Mouse (Mus musculus): ENCODE data around the gene Ghrh.

The Ghrh gene

GRCm38 (mm10) chr2:157310963-157311637 is 36.2 kb downstream of the Ghrh start:
- in situ Hi-C loops (cut with MboI; ENCODE audit: low sequenced_read_pairs): no loop called here

DNA sequence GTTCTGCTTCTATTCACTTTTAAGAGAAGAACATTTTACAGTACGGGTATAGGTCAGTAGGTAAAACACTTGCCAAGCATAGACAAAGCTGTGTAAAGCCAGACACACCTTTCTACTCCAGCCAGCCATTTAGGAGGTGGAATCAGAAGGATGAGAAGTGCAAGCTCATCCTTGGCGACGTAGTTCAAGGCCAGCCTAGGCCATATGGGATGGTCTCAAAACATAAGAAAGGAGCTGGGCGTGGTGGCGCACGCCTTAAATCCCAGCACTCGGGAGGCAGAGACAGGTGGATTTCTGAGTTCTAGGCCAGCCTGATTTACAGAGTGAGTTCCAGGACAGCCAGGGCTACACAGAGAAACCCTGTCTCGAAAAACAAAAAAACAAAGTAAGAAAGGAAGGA is 37.7 kb downstream of the Ghrh start:
- in situ Hi-C loops (cut with MboI; ENCODE audit: low sequenced_read_pairs): no loop called here

DNA sequence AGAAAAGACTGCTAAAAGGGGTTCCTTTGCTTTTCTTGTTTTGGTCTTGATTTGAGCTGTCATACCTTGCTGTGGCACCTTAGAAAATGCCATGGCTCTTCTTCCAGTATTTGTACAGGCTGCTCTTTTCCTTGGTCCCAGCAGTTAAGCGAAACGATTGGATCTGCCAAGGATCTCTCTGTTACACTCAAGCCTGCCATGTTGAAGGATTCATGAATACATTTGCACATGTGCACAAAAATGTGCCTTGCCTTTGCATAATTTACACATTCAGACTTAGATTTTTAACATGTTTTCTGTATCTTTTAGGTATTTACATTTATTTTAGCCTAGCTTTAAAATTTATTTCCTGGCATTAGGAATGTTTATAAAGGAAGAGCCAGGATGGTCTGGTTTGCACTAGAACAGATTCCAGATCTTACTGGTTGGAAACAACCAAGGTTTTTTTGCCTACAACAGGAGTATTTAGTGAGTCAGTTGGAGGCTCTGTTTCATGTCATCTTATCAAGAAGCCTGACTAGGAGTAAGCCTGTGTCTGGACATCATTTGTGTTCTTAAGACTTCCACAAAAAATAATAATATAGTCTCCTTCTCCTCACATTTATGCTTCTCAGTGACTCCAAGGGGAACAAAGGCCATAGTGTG is 38.9 kb downstream of the Ghrh start:
- in situ Hi-C loops (cut with MboI; ENCODE audit: low sequenced_read_pairs): no loop called here

DNA sequence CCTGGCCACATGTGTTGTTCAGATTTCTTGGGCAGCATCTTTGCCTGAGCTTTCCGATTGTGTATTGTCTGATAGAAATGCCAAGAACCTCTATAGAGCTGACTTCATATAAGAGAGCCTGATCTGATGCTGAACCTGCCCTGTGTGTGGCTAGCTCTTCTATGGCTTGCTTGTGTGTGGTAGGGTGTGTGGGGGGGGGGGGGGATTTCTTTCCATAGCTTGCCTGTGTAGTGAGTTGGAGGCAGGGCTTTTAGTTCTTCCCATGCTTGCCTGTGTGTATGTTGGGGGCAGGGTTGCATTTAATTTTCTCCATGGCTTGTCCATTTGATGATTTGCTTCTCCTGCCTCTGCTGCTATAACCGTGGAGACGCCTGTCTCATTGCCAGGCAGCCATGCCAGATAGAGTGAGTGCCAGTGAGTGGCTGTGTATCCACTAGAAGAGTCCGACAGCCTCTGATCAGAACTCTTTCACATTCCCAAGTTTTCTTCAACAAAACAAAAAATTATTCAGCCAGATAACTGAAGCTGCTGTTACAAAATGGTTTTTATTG is 39.5 kb downstream of the Ghrh start:
- in situ Hi-C loops (cut with MboI; ENCODE audit: low sequenced_read_pairs): no loop called here

DNA sequence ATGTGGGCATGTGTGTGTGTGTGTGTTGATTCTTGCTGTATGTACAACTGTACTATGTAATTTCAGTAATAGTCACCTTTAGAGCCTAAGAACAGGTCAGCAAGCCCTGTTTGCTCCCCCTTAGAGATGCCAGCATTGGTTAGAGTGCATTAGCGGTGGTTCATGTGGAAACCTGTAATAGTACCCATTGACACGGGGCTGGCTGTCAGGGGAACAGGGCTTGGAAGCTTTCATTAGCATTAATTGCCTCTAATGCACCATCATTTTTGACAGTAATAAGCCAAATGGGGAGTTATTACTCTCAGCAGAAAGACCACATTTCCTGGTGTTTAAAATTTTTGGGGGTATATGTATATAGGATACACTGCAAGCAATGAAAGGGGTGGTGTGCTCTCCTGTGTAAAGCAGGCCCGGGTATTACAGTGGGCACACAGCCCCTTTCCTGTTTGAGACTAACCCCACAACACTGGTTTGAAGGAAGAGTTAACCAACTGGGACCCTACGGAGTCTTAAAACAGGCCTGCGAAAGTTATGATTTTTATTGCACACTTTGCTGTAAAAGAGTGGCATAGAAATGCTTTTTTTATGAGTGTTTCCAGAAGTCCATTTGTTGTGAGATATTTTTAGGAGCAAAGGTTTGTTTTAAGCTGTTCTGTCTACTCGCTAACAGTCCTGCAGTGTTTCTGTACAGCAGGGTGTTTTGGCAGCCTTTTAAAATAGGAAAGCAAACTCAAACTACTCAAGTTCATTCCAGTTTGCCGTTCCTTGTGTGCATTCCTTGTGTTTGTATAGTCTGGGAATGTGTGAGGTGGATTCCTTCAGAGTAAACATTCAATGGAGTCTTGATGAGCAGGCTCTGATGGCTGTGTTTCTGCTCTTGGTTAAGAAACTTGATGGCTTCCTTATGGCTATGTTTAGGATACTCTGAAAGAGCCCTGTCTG is 40.9 kb downstream of the Ghrh start:
- in situ Hi-C loops (cut with MboI; ENCODE audit: low sequenced_read_pairs): no loop called here

- in situ Hi-C loops (cut with MboI; ENCODE audit: low sequenced_read_pairs): no loop called here
Observed at GRCm38 (mm10) chr2:157303096-157303495, 44.2 kb downstream of the Ghrh start.

GRCm38 (mm10) chr2:157300051-157300450 is 47.3 kb downstream of the Ghrh start:
- in situ Hi-C loops (cut with MboI; ENCODE audit: low sequenced_read_pairs): no loop called here

DNA sequence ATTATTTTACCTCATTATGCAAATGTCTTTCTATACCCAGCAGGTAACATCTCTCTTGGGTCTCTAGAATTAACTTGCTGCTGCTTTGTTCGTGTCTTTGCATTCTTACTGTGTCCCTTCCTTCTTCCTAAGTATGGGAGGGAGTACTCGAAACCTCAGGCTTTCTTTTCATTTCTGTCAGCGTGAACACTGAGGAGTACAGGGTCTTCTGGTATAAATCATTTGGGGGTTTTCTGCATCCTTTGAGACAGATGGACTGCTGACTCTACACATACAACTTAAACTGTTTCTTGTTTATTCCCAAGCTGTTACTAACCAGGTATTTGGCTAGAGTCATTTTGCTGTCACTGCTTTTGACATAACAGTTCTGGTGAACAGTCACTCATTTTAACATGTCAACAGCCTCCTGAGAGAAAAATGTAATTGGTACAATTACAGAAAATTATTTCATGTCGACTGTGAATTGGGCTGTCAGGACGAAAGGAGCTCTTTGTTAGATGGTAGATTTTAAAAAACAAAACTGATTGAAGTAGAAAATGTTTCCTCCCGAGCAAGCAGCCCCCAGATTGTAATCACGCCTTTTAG is 51.1 kb downstream of the Ghrh start:
- in situ Hi-C loops (cut with MboI; ENCODE audit: low sequenced_read_pairs): no loop called here

DNA sequence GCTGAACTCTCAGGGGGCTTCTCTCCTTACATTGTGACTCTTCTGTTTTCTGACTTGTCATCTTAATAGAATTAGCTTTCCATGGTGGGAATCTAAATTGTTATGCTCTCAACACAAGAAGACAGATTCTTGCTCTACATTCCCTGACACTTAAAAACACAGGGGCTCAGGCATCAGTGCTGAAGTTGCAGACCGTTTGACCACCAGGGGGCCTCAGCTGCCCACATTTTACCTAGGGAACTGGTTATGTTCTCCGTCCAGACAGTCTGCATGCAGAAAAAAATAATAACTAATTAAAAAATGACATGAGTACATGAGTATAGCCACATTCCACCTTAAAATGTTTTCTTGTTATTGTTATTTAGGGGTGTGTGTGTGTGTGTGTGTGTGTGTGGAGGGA is 55.2 kb downstream of the Ghrh start:
- in situ Hi-C loops (cut with MboI; ENCODE audit: low sequenced_read_pairs): no loop called here

- in situ Hi-C loops (cut with MboI; ENCODE audit: low sequenced_read_pairs): no loop called here
Observed at GRCm38 (mm10) chr2:157288996-157289395, 58.3 kb downstream of the Ghrh start.

- in situ Hi-C loops (cut with MboI; ENCODE audit: low sequenced_read_pairs): no loop called here
Observed at GRCm38 (mm10) chr2:157287542-157287941, 59.8 kb downstream of the Ghrh start.

- in situ Hi-C loops (cut with MboI; ENCODE audit: low sequenced_read_pairs): no loop called here
Observed at GRCm38 (mm10) chr2:157283321-157283720, 64.0 kb downstream of the Ghrh start.
